Mouse (Mus musculus) granulocyte monocyte progenitor cell, adult 5-6 weeks (primary cell): ENCODE data around the gene Tubb2b. TPM values are rescaled to one million over a fixed set of nuclear protein-coding genes. Genes with fewer than 3 reads are reported as not detected.

Experiments used
- ATAC-seq: replicated peaks from 2 replicates; pipeline ENCODE4 v1.8.0; 2016; ENCODE audit warnings: mild to moderate bottlenecking, moderate TSS enrichment, inconsistent platforms; ENCODE audit not compliant: poor library complexity, severe bottlenecking
- total RNA-seq, 2 experiments: library from RNA; stranded (forward) in 1 of 2; stranded (reverse) in 1 of 2; fragments of 200-712, 200-1000 nt in 1 of 2; fragments of >200 nt in 1 of 2; fragmentation: Nextera tagmentation in 1 of 2; gene quantifications; 2 replicates each; pipeline ENCODE4 v1.2.3; 2014 to 2017

Tubb2b gene
- not detected in 2 replicates for total RNA-seq (2014; fragmentation: Nextera tagmentation)
- total RNA-seq (2017): not detected in 2 replicates

- ATAC-seq: peak; percentile 76
These were observed at the start of gene Tubb2b for GRCm38 (mm10) chr13:34130226-34130731. TSS of gene Tubb2b (minus strand) at chr13:34130466.

DNA sequence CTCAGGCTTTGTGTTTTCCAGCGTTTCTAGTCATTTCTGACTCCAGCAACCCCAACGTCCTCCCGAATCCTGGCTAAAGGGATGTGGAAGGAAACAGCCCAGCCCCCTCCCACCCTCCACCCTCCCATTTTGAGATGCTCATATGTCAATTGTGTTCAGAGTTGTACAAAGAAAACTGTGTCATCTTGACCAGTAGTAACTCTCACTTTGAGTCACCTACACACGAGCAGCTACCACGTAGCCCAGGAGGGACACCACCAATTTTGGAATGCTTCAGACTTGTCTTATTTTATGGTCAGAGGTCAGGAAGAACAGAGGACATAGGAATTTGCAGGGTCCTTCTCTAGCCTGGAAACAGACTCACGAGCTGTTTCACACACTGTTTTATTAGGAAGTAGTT lies 43.8 kb upstream of the Tubb2b start:
- no peak for ATAC-seq

GRCm38 (mm10) chr13:34163304-34163975 lies 33.2 kb upstream of the Tubb2b start:
- ATAC-seq: peak; percentile 32; the same call in 1 of the 2 replicates

DNA sequence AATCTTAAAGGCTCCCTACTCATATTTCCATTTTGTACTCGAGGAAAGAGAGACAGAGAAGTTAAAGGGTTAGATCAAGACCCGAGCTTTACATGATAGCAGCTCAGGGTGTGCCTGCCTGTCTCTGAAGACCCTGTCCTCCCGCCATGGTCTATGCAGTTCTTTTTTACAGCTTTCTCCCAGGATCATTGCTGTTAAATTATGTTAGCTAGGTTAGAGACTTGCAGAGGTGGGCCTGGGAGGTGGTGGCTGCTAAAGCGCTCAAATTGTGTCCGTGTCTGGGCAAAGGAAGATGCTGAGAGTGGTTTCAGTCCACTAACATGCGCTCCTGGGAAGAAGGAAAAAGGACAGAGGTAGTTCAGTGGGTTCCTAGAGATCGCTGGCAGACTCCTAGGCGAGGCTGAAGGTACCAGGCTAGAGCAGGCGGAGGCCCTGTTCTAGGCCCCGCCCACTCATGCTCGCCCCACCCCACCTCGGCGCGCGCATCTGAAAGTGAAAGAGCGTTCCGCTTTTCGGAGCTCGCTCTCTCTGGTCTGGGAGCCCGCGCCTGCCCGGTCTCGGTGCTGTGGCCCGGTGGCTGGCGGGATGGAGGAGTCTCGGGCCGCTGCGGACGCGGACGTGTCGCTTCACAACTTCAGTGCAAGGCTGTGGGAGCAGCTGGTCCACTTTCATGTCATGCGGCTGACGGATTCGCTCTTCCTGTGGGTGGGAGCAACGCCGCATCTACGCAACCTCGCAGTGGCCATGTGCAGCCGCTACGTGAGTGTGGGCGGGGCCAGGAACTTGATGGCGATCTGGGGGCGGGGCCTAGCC lies 32.4 kb upstream of the Tubb2b start, which contains the start of gene Psmg4:
Gene Psmg4, plus strand, starts transcription at position 474 of the 813 bp plus-strand sequence.
- peak; percentile 96 for ATAC-seq

- ATAC-seq: no peak
These were observed 29.7 kb upstream of the Tubb2b start for GRCm38 (mm10) chr13:34159926-34160325.

DNA sequence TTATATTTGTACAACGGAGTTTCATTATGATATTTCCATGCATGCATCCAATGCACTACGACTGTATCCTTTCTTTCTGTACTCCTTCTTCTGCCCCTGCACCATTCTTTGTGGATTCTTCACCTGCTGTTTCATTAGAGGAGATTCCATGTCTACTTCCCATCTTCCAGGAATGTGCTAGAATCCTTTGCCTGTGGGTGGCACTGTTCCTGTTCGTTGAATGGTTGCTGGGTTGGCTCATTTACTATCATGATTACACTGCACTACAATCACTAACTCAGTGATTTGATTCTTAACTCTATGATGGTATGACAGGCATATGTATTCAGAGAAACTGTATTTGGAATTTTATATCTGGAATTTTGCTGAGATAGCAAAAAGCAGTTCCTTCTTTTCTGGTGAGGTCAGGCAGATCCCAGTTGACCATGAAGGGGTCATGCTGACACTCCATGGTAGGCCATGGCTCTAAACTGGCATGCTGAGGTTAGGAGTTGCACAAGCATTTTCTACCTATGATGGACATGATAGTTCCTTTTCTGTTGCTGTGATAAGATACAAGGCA lies 27.4 kb upstream of the Tubb2b start:
- ATAC-seq: no peak

DNA sequence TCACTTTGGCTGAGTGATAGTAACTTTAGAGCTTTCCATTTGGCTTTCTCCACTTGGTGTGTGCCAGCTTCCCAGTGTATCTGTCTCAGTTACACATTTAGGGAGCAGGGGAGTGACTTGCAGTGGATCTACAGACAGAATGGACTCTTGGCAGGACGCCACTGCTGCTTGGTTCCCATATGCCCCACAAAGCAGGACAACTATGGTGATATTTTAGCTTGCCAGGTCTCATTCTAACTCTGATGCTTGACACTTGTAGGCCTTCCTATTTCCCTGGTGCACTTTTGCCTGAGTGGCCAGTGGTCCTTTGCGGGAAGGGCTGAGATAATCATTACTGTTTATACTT lies 26.5 kb upstream of the Tubb2b start:
- ATAC-seq: no peak

- peak; percentile 47 for ATAC-seq
These were observed 26.0 kb upstream of the Tubb2b start for GRCm38 (mm10) chr13:34156133-34156839.

DNA sequence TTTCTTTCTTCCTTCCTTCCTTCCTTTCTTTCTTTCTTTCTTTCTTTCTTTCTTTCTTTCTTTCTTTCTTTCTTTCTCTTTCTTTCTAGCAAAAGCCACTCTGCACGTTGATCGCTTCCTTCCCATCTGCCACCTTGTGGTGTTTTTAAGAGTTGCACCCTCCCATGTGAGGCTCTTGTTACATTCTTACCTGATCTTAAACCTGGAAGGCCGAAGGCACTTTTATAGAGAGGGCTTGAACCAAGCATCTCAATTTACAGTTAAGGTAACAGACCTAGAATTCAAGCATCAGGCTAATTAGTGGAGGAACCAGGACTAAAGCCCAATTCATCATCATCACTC lies 24.6 kb upstream of the Tubb2b start:
- peak; percentile 70 for ATAC-seq

DNA sequence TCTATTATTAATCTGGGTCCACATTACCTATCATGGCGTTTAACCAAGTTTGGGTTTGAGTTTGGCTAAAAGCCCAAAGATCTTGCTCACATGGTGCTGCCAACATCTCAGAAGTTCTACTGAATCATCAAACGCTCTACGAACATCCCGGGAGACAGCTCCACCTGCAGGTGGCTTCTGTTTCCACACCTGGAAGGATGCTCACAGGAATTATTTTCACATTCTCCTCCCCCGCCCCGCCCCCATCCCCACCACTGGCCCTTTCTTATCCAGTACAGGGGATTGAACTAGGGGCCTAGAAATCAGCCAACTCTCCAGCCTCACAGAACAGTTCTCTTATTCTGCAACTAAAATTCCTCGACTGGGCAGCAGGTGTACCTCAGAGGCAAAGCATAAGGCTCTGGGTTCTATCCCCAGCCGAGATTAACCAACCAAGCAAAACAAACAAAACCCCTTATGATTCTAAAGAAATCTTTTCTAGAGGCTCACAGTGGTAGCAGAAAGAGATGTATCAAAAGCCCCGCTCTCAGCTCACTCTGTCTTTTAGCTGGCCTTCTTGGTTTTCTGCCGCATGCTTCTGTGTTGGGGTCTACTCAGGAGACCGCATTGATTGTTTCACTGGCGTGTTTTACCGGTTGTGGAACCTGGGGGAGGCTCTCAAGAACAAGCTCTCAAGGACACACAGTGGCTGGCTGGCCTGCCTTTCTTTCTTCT lies 24.1 kb upstream of the Tubb2b start:
- ATAC-seq: peak; percentile 83

DNA sequence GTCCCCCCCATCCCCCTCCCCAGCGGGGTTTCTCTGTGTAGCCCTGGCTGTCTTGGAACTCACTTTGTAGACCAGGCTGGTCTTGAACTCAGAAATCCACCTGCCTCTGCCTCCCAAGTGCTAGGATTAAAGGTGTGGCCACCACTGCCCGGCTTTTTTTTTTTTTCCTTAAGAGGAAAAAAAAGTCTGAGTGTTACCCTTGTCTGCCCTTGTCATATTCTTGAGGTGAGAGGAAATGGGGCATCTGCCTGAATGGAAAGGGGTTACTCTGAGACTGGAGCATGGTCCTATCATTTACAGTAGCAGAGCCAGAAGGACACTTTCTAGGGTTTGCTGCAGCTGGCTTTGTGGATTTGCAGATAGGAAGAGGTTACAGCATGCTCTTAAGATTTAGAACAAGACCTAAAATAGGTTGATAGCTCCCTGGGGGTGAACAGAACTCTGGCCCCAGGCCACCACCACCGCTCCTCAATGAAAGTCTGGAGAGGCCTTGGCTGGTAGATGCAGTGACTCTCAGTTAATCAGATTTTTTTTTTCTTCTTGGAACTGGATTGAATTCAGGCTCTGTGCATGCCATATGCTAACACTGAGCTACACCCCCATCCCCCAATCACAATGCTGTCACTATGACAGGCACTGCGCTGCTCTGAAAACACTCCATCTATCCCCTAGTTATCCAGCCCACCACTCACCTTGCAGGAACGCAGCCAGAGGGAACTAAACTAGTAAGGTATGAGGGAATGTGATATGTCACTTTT lies 23.2 kb upstream of the Tubb2b start:
- no peak for ATAC-seq

GRCm38 (mm10) chr13:34152695-34153094 lies 22.4 kb upstream of the Tubb2b start:
- no peak for ATAC-seq

DNA sequence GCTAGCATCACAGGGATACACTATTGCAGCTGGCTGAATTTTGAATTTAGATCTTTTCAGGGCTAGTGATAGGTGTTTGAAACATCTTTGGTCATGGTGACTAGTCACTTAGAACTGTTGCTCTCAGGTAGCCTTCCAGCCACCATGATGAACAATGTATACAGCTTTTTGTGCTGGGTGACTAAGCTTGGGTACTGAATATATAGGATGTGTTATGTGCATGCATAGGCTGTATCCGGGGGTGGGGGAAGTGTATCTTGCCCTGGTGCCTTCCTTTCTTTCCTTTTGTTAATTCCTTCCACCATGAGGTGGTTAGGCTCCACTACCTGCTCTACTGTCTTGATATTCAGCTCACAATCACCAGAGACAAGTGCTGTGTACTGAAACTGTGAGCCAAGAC lies 21.2 kb upstream of the Tubb2b start:
- no peak for ATAC-seq

DNA sequence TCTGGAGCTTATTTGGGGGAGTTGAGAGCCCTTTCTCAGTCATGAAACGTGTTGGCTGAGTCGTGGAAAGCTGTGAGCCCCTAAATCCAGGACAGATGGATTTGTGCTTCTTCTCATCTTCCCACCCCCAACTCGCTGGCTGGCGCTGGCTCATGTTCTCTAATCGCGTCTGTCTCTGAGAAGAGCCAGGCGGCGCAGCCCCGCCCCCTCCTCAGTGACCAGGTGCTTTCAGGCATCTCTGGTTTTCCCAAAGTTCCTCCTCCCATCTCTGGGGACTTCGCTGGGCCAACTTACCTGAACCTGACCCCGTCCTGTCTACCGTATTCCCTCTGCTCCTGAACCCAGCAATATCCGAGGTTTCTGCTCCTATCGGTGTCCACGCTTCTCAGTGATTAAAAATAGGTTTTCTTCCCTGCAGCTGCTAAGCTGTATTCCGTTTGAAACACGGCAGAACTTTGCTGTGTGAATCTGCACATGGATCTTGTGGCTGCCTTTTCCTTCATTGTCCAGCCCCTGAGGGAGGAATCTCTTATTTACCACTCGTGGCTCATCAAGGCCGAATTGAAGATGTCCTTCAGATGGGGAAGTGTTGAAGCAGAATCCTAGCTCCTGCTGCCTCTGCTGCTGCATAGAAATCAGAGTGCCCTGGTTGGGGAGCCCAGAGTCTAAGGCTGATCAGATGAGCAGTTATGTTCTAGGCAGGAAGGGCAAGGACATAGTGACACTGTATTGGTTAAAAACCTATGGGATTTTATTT lies 20.2 kb upstream of the Tubb2b start:
- no peak for ATAC-seq

GRCm38 (mm10) chr13:34149463-34150176 lies 19.4 kb upstream of the Tubb2b start:
- ATAC-seq: no peak

DNA sequence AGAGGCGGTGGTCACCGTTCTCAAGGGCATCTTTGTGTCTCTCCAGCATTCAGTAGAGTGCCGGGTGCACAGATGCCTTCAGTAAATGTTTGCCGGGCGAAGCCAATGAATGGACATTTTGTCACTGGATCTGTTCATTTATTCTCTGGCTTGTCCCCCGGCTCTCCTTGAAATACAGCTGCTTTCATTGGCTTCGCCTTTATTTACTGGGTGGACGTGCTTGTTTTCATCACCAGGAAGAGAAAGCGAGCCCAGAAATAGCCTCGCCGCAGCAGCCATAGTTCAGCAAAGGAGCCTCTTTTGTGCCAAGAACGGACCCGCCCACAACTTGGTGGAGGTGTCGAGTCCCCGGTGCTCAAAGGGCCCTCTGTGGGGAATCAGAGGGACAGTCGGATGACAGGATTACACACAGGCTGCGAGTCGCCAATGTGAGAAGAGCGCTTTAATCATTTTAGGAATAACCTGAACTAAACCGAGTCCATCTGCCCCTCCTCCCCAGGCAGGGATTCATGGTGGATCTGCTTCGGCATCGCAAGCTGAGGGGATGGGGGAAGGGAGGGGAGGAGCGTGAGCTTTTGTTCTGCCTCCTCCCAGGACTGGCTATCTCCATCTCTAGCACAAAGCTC lies 18.6 kb upstream of the Tubb2b start:
- peak; percentile 71 for ATAC-seq

DNA sequence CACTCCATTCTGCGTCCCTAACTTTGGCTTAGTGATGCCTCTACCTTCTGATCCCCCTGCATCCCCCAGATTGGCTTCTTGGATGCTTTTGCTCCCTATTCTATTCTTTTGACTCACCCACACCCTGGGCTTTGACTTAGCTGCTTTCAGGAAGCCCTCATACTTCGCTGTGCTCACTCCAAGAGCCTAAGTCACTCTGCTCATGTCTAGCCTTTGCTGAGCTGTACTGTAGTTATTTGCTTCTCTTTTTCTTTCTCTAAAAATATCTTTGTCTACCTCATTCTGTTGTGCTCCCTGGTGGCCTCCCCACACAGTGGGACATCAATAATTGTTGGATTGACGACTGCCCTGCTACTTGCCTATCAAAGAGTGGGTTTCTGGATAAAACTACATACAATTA lies 17.9 kb upstream of the Tubb2b start:
- ATAC-seq: no peak

GRCm38 (mm10) chr13:34146916-34147315 lies 16.6 kb upstream of the Tubb2b start:
- no peak for ATAC-seq
